Mouse (Mus musculus): ENCODE results near the gene Krt26. TPM values are rescaled to one million over a fixed set of nuclear protein-coding genes. Genes with fewer than 3 reads are reported as not detected.

Gene Krt26
- total RNA-seq, 2 experiments from 2014 or later: not detected

DNA sequence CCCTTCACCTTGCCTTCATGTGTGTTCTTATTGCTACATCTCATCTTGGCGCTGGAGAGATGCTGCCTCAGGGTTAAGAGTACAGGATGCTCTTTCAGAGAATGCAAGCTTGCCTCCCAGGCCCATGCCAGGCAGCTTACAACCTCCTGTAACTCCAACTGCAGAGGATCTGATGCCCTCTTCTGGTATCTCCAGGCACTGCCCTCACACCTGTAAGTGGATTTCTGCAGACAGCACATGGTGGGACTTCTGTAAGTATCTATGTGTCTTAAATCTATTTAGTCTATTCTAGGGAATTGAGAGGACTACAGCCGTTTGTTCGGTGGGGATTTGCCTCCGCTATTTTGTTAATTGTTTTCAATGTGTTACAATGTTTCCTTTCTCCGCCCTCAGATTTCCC lies 44.9 kb downstream of the Krt26 start:
- DNase-seq: peak; percentile 53 to 61

DNA sequence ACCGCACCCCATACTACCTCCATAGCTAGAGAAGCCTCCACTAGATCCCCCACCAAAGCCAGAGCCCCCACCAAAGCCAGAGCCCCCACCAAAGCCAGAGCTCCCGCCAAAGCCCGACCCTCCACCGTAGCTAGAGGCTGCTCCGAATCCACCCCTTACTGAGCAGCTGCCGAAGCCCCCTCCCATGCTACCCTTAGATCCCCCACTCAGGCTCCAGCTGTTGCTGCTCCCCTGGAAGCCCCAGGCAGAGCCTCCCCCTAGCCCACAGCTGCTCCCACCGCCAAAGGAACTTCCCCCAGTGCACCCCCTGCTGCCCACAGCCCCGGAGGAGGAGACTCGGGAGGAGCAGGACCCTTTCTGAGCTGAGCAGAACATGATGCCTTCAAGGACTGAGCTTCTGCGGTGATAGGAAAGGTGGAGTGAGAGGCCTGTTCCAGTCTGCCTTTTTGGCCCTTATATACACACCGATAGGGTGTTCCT lies 52.9 kb downstream of the Krt26 start, which contains the start of gene Krt24:
Krt24 (minus strand) TSS at position 430 of the 480 bp plus-strand sequence.
- intact Hi-C loops (cut with DNase I): no loop called here

More for the DNA sequence above, 44.9 kb downstream of the Krt26 start:
- intact Hi-C loops (cut with DNase I): loop anchor here (1.0 to 2.0 kb wide), 3 partner anchors 44 to 104 kb away; no protein-coding TSS in a partner anchor

DNA sequence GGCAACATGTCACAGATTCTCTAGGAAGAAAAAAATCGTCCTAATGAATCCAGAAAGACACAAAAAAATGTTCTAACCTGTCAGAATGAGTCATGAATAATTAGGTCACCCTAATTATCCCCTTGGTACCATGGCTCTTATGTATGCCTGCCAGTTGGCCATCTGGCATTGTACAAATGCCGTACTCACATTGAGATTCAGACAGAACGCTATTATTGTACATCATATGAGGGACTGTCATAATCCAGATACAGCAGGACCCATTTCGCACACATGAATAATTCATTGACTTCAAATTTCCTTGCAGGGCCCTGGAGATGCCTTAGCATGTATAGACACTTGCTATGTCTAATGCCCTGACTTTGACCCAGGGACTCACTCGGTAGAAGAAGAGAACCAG lies 53.8 kb downstream of the Krt26 start:
- intact Hi-C loops (cut with DNase I): no loop called here
- DNase-seq: no peak

More for the DNA sequence above, 52.9 kb downstream of the Krt26 start, which contains the start of gene Krt24:
- no peak for DNase-seq

DNA sequence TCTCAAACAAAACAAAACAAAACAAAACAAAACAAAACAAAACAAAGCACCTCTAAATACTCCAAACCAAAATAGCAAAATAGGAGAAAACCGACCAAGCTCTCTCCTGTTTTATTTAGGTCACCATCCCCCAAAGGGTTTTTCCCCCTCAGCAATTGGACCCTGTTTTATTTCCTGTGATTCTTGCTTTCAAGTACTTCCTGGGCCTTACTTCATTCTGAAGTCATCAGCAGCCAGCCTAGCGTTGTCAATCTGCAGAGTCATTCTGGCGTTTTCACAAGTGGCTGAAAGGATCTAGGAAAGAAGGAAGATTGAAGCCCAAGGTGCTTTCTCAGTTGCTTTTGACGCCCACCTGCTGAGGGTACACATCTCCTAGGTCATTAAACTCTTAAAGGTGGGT lies 54.4 kb downstream of the Krt26 start:
- DNase-seq: no peak
- intact Hi-C loops (cut with DNase I): no loop called here

DNA sequence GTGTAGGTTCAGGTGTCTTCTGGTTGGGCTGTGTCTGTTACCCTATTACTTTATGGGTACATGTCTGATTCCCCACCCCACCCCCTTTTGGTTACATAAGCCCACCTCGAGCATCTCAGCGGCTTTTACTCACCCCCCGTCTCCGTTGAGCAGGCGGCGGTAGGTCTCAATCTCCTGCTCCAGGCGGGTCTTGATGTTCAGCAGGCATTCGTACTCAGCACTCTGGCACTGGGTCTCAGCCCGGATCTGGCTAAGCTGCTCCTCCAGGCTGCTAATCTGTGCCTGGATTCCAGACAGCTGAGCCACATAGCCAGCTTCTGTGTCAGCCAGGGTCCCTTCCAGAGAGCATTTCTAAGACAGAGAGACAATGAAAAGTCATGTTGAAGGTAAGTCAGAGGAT lies 56.6 kb downstream of the Krt26 start:
- DNase-seq: peak; percentile 11 to 22
- intact Hi-C loops (cut with DNase I): no loop called here

DNA sequence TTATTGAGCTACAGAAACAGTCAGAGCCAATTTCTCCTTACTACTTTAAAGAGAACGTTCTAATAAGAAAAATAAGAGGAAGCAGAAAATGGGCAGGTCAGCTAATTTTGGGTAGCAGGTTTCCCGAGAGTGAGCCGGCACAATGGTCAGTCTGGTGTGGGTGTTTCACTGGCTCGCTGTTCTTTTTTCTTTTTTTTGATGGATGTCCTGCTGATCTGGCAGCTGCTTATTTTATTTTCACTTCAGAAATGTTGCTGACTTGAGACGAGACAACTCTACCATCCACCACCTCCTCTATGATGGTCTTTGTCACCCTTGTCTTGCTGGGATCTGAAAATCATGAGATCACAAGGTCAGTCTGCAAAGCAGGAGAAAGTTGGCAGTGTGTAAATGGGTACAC lies 57.8 kb downstream of the Krt26 start:
- intact Hi-C loops (cut with DNase I): no loop called here
- DNase-seq: no peak

Other genes starting within 250 kb of the Krt26 start
- under 1 TPM; 0.12 TPM for gene Tns4, start 248.7 kb downstream of the Krt26 start, total RNA-seq (2021)
- under 1 TPM; 0.42 to 0.62 TPM for gene Ccr7, start 182.9 kb downstream of the Krt26 start, total RNA-seq (2021)
- 10 to 100 TPM; 68.3 to 76.9 TPM for gene Smarce1, start 106.9 kb downstream of the Krt26 start, total RNA-seq (2021)
- gene Krt222, start 93.9 kb downstream of the Krt26 start, total RNA-seq (2021): 10 to 100 TPM; 12.6 to 18.9 TPM
- not detected for gene Krt24, start 52.7 kb downstream of the Krt26 start, total RNA-seq (2021)
- not detected for gene Krt25, start 15.0 kb downstream of the Krt26 start, total RNA-seq (2021)
- gene Krt27, start 13.1 kb upstream of the Krt26 start, total RNA-seq (2021): not detected
- not detected for gene Krt28, start 36.9 kb upstream of the Krt26 start, total RNA-seq (2021)
- 1 to 10 TPM; 6.8 to 9.7 TPM for gene Krt10, start 51.4 kb upstream of the Krt26 start, total RNA-seq (2021)
- gene Krt12, start 84.3 kb upstream of the Krt26 start, total RNA-seq (2021): not detected
- under 1 TPM; 0.26 to 0.30 TPM for gene Krt20, start 100.2 kb upstream of the Krt26 start, total RNA-seq (2021)
- gene Krt23, start 155.2 kb upstream of the Krt26 start, total RNA-seq (2021): under 1 TPM in 1 of 2 experiments, not detected in 1; 0.17 TPM
- gene Krt39, start 183.4 kb upstream of the Krt26 start, total RNA-seq (2021): not detected
- not detected for gene Krt40, start 205.2 kb upstream of the Krt26 start, total RNA-seq (2021)
- gene Krtap3-3, start 212.9 kb upstream of the Krt26 start, total RNA-seq (2021): not detected
- gene Krtap3-2, start 218.9 kb upstream of the Krt26 start, total RNA-seq (2021): not detected
- not detected for gene Gm11939, start 221.5 kb upstream of the Krt26 start, total RNA-seq (2021)
- gene Krtap3-1, start 228.7 kb upstream of the Krt26 start, total RNA-seq (2021): not detected
- gene Krtap1-5, start 243.1 kb upstream of the Krt26 start, total RNA-seq (2021): not detected
- not detected for gene Krtap1-4, start 245.7 kb upstream of the Krt26 start, total RNA-seq (2021)